Mouse (Mus musculus) ovary, postnatal 10 days (tissue): ENCODE data around the gene Tectb.
"Not testable (repeated sequence)": the region's sequence is repeated elsewhere in the genome, so short reads cannot be mapped to it uniquely, and the experiment has no call there.

Experiments
- DNase-seq: peaks from one replicate; pipeline ENCODE4 v3.0.0; 2022; ENCODE audit warnings: low spot score

Gene Tectb

DNA sequence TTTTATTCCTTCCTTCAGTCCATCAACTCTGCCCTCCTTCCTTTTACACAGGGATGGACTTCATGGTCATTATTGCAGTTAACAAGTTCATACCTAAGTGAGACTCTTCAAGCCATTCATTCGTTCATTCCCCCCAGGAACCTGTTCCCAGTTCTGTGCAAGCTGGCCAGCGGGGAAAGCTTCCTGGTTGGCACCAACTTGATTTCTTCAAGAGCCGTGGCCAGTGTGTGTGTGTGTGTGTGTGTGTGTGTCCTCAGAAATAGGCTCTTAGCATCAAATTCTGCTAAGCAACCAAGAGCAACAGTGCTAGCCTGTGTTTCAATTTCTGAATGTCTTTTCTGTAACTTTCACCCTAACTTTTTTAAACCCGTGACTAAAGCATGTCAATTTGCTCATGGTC is 14.6 kb upstream of the Tectb start:
- DNase-seq, result no peak

DNA sequence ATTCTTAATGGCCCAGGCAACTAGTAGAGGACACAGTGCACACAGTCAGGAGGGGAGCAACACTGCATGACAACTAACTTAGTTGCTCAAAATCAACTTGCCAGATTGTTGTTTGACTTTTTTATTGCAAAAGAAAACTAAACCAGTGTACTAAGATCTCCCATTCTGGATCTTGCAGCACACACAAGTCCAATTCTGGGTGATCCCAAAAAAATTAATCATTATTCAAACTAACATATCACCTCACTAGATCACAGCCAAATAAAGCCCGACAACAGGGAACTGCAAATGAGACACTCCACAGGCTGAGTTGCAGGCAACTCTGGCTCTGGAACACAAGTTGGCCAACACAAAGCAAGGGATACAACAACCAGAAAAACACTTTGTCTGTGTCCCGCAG is 13.8 kb upstream of the Tectb start:
- no peak for DNase-seq

DNA sequence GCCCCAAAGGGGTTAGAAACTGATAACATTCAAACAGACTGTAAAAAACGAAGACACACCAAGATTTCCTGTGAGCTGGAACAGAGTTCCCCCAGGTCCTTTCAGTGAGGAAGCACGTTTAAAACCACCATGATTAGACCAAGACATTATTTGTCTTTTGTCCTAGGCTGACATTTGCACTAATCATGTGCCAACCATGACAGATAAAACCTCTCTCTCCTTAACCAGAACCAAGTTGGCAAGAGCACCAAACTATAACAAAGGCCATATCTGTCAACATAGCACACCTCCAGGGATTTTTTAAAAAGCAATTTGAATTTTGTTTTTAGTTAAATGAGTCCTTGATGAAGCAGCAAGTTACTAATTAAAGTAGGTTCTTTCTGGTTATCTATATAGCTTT is 12.8 kb upstream of the Tectb start:
- DNase-seq, result no peak

DNA sequence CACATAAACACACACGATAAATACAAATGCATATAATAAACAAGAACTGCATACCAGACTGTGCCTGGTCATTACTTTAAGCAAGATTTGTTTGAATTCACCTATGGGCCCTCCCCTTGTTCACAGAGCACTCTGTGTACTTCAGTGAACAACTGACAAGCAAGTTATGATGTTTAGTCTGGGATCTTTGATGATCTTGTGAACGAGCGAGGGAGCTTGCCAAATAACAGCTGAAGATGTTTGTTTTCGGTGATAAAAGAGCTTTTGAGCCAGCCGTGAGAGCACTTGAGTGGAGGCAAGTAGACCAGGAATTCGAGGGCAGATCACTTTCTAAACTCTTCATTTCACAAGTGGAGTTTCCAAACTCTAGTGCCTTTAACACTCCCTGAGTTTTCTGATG is 12.2 kb upstream of the Tectb start:
- DNase-seq, result no peak

DNA sequence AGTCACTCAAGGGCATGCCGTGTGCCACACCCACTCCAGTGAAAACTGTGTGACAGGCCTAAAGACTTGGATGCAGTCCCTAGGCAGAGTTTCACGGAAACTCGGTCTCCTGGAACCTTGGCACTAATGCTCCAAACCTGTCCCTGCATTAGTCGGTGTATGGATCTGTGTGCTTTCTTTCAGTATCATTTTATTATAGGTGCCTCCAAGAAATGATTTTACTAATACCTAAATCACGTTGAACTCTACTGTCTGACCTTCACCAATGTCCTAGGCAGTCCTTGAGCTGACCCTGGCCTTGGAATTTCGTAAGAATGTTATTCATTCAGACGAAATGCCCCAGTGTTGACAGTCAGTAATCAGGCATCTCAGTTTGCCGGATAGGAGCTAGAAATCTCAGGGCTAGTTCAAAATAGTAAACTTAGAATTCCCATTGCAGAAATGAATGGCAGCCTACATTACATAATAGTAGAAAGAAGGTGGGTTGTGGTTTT is 11.2 kb upstream of the Tectb start:
- DNase-seq, result not testable (repeated sequence)

DNA sequence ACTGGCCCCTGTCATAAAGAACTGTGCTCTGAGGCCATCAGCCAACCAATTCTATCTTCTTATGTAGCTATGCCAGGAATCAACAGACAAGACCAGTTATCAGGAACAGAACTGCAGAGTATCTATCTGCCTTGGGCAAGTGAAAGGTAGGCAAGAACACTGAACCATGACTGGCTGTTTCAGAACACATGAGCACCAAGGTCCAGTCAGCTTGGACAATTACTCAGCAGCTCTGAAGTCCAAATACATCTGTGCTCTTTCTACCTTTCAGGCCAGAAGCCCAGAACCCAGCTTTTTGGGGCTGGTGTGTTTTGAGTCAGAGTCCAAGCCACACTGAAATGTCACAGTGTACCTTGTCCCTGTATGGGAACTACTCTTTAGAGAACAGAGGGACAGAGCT is 10.1 kb upstream of the Tectb start:
- no peak for DNase-seq

DNA sequence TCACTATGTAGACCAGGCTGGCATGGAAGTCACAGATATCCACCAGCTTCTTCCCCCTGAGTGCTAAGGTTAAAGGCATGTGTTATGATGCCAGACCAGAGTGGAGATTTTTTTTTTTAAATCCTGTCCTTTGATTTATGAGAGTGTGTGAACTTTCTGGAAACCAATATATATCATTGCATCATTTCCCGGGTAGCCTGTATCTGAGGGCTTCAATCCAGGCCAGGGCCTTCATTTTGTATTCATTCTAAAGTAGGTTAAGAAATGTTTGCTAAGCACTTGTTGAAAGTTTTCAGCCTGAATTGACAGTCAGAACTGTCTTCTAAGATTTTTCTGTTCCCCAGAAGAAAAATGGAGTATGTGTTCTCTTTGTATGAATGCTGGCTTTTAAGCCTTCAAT is 8.9 kb upstream of the Tectb start:
- no peak for DNase-seq

DNA sequence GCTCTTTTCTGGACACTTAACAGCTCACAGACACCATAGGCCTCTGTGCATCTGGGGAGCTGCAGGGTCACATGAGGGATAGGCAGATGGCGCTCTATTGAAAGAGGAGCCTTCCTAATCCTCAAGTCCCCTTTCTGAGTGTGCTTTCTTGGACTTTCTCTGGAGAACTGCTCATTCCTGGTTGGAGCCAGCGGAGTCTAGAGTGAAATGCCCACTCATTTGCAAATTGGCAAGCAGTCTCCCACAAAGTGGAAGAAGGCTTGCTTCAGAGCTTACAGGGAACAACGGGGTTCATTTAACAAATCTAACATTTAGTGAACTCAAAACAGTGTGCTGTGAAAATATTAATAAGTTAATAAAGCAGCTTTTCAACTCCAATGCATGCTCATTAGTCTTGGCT is 3.4 kb upstream of the Tectb start:
- no peak for DNase-seq

DNA sequence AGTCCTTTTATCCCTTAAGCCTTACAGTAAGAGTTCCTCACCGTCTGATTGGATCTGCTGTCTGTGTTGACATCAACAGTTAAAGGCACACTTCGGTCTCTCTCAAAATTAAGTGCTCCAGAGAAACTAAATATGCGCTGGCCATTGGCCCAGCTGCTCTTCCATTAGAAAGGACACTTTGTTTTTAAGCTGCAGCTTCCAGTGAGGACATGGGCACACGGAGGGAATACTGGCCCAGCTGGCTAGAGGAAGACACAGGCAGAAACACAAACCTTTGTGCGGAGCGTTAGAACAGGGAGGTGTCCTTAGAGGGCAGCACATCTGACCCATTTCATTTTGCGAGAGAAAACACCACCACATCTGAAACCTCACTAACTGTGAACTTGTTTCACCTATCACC is 3.9 kb downstream of the Tectb start:
- no peak for DNase-seq

DNA sequence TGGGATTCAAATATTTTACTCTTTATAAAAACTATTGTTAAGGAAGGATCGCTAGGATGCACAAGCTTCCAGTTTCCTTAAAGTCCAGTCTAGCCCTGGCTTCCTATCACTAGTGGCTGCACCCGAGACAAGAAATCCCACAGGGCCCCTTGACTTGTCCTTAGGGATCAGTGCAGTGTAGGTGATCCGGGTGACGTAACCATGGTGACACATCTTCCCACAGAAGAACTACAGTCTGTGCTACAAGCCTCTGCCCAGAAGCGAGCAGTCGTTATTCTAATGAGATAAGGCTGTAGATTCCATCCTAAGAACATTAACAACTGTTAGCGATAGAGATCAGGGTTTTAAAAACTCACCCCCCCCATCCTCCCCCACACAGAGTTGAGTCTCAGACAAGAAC is 4.5 kb downstream of the Tectb start:
- DNase-seq, result no peak

DNA sequence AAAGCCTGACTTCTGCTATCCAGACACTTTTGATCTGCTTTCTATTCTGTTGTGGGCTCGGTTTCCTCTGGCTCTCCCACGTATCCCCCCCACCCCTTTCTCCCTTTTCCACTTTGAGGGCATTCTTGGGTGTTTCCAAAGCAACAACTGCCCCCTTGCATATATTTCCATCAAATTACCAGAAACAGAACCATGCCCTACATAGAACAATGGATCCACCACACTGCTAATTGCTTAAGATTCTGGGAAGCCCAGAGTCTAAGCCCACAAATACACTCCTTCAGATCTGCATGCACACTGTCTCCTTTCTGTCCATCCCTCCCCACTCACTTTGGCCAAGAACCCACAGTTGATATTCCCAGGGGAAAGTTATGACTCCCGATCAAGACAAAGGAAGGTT is 5.1 kb downstream of the Tectb start:
- DNase-seq, result no peak

DNA sequence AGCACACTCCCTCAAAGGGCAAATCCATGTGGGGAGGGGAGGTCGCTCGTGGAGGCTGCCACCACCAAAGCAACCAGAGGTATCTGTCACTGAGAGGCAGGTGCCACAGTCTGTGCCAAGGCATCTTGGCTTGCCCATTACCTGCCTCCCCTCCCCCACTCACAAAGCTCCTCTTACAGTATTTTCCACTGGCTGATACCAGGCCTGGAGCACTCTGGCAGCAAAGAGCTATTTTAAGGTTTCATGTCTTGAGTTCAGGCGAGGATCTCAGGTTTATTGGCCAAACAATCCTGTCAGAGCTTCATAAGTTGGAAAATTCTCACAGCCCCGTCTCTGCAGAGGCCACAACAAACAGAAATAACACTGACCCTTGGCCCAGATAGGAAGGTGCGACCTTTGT is 9.5 kb downstream of the Tectb start:
- no peak for DNase-seq

DNA sequence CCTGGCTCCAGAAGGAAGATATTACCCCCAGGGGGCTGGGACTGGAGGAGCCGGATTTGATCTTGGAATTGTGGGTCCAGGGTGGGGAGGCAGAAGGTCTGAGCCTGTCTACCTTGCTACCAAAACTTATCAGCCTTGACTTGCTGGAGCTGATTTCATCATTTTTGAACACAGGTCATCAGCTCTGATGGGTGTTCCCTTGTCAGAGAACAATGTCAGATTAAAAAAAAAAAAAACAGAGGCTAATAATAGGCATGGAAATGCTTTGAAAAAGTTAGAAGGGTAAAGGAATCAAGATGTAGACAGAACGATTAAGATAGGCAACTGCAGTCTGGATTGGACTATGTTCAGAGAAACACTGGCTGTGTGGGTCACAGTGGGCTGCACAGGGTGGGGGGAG is 11.1 kb downstream of the Tectb start:
- DNase-seq, result no peak

DNA sequence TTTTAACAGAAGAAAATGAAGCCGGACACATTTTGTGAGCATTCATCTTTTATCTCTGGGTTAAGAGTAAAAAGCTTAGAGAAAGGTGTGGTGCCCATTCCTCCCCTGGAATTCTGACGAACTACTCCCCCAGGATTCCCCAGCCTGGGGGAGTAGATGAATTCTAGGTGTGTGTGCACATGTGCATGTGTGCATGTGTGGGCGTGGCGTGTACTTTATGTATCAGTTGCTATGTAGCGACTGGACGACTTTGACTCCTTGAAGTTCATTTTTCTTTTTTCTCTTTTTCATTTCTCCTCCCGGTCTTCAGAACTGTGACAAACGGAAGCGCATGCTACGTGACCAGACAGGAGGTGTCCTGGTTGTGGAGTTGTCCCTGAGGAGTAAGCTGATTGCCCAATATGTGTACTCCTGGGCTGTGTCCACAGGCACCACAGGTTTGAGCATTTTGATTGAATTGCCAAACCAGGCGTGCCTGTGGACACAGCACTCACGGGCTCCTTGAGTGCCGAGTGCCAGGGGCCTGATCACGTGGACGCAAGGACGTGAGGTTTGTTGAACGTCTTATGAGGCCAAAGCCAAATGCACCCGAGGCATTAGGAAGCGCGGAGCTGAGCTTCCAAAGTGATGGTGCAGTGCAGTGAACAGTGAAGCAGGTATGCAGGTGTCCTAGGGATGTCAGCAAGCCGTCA is 11.9 kb downstream of the Tectb start:
- no peak for DNase-seq

DNA sequence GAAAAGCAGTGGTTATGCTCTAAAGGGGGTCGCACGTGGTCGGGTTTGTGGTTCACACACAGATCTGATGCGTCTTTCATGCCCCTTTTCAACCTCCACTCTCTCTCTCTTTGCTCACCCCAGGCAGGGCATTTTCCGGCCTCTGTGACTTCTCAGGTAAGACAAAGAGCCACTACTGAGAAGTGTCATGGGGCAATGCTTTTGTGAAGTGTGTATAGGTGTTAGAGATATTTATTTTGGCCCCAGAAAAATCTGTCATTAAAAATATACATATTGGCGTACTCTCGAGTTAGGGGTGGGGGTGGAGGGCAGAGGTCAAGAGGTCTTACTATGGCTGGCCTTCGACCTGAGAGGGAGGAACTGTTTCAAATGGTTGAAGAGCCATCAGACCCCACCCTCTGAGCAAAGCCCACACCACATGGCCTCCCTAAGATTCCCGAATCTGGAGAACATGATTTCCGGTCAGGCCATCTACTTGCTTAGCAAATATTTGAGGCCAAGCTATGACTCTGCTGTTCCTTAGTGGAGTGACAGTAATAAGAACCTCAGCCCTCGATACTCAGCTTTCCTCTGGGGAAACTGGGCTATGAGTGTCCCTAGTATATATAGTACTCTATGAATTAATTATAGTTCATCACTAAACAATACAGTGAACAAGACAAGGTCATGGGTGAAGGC is 13.3 kb downstream of the Tectb start:
- no peak for DNase-seq

DNA sequence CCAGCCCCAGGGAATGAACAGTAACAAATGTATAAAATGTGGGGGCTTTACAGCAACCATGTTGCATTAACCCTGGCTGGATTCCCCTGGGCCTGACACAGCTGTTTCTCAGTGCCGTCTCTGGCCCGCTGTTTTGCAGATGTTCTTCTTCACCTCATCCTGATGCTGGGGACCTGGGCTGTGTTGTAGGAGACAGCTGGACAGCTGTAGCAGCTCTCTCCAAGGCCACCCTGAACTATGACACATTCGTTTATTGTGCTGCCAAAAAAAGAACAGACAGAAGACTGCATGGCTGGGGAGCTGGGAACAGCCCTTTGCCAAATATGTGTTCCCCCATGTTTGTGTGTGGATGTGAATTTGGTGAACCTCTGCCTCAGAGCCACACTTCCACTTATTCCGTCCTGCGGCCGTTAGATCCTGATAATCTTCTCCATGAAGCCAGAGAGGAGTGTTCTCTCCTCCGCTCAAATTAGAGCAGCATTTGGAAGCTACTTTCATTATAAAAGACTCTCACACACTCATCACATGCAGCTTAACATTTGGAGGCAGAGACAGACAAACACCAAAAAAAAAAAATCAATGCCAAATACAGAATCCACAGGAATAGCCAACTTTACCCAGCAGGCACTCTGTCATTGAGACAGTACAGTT is 14.1 kb downstream of the Tectb start:
- no peak for DNase-seq

DNA sequence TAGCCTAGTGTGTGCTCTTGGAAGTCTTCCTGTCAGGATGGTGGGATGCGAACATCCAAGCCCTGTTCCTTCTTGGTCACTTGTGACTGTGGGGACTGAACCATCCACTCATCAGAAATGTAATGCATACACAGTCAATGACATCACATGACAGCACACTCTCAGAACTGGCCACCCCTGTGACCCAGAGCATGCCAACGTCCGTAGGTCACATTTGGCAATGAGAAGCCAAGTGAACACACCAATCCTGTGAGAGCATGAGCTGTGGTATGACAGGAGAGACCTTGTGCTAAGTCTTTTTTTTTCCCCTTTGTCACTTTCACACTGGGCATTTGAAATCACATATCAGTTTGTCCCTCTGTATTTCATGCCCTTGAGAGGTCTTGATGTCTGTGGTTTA is 15.0 kb downstream of the Tectb start:
- DNase-seq, result no peak

DNA sequence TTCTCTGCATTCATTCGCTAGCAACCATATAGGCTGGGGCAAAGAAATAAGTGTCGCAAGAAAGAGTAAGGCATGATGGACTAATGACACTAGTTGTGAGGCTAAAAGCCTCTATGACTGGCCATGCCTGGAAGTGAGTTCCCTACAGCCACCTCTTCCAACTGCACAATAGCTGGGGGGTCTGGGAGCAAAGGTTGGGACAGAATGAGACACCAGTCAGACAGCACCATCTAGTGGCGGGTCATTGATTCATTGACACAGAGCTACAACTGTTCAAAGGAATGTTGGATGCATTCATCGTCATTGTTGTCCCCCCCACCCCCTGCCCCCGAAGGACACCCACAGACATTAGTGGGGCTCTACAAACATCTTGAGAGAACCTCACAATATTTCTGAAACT is 17.8 kb downstream of the Tectb start:
- DNase-seq, result peak; percentile 35

DNA sequence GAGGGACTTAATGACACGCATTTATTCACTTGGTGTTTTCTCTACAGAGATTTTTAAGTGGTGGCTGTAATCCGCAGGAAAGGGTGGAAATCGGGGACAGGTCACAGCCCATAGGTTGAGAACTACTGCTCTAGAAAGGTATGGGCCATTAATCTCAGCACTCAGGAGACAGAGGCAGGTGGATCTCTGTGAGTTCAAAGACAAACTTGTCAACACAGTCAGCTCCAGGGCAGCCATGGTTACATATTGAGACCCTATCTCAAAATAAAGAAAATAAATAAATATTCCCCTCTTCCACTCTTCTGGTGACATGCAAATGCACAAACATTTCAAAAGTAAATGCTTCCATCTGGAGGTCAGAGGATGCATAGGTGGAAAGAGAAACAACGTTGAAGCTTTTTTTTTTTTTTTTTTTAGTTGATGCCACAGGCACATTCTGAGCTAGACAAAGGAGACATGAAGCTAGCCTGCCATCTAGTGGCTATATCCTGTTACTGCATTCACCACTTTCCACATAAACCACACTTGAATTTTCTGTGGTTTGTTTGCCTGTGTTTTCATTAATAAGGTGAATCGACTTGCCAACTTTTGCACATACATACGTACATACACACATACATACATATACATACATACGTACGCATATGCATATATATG is 26.1 kb downstream of the Tectb start:
- DNase-seq, result no peak

DNA sequence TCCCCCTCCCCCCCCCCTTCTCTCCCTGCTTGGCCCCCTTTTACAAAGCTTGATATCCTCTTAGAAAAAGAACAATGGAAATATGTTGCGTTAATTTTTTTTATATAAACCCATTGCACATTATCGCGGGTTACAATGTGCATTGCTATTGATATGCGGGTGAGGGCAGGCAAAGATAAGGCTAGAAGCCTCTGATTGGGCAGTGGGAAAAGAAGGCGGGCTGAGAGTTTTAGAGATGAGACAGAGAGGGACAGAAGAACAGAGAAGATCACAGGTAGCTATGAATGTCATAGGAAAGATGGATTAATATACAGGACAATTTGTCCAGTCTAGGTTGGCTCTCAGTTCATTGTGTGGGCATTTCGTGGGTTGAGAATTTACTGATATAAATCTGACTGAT is 26.7 kb downstream of the Tectb start:
- no peak for DNase-seq

DNA sequence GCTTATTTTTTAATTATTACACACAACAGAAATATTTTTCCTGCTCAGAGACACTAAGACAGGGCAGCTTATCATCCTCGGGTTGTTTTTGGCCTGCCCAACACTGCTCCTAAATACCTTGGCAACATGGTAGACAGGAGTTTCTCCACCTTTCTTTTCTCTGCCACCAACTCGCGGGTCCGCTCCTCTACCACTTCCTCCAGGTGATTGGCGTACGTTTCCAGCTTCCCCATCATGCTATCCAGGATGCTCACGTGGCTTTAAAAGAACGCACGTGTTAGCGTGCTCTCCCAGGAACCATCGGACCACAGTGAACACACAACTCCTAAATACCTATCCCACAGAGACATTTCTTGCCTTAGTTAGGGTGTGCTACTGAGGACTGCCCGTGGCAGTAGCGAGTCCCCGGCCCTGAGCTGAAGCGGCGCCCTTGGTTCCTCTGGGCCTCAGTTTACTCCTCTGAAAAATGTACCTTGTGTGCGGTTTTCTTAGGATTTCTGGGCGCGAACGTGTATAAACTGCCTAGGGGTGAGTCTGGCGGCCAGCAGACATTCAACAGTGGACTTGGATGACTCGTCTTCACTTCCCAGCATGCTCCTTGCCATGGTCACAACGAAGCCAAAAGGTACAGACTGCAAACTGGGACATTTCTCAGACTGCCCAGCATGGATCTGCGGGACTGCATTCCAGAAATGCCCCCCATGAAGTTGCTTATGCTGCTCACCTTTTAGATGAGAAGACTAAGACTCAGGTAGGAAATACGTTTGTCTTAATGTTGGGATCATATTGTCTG is 27.4 kb downstream of the Tectb start:
- no peak for DNase-seq

DNA sequence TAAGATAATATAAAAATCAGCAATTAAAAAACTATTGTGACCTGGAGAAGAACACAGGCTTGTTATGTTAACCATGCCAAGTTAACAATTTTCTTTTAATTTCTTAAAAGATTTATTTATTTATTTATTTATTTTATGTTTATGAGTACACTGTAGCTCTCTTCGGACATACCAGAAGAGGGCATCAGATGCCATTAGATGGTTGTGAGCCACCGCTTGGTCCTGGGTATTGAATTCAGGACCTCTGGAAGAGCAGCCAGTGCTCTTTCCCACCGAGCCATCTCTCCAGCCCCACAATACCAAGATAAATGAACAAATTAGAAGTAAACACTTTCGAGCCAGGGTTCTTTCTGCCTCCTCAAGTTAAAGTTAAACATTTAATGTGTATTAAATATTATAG is 28.1 kb downstream of the Tectb start:
- no peak for DNase-seq
